Mouse (Mus musculus) layer of hippocampus, postnatal 14 days (tissue): ENCODE measurements around the gene Shd. TPM values are rescaled to one million over a fixed set of nuclear protein-coding genes. Genes with fewer than 3 reads are reported as not detected.

Experiments used
- DNase-seq, 2 experiments: peaks; one replicate each; pipeline ENCODE4 v3.0.0; 2021 to 2022; ENCODE audit warnings: low spot score in 2 of 2, mixed read lengths in 1 of 2
- total RNA-seq, 2 experiments: library from RNA; stranded (reverse); gene quantifications; 2 replicates each; pipeline ENCODE4 v1.2.3; 2021

The Shd gene
- total RNA-seq, 2 experiments from 2014 or later: 38.9 to 44.9 TPM

GRCm38 (mm10) chr17:56005415-56006061 is 35.3 kb downstream of the Shd start, which contains the start of the genes Stap2 and Mpnd:
Gene Stap2, minus strand, starts transcription at chr17:56005584.
Gene Mpnd, plus strand, starts transcription at chr17:56005711.
- no peak for DNase-seq

DNA sequence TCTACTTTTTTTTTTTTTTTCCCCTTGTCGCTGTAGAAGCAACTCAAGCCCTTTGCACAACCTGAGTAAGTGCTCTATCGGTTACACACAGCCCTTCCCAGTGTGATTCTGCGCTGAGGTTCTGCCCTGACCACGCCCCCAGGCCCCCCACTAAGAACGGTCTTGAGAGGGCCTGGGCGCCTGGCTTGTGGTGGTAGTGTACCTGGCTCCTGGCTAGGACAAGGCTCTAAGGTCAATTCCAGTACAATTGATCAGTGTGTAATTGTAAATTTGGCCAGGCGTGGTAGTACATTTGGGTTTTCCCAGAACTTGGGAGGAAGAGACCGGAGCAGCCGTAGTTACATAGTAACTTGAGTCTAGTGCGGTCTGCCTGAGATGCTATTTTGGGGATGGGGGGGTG is 36.7 kb downstream of the Shd start:
- DNase-seq: no peak

GRCm38 (mm10) chr17:56007444-56008355 is 37.4 kb downstream of the Shd start:
- DNase-seq: no peak

- peak; percentile 92 to 97 for DNase-seq
These were observed 38.3 kb downstream of the Shd start for GRCm38 (mm10) chr17:56008356-56009087.

- peak; percentile 93 to 94 for DNase-seq
These were observed 39.1 kb downstream of the Shd start for GRCm38 (mm10) chr17:56009088-56009961.

DNA sequence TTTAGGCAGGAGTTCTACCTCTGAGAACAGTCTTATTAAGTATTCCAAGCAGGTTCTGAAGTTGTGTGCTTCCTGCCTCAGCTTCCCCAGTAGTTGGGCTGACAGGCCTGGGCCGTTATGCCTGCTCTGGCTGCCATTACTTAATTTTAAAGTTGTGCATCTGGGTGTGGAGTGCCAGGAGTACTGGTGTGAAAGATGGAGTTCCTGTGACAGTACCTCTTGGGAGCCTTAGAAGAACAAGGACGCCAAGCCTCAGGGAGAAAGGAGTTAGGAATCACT is 39.6 kb downstream of the Shd start:
- no peak for DNase-seq

- no peak for DNase-seq
These were observed 40.0 kb downstream of the Shd start for GRCm38 (mm10) chr17:56010255-56010654.

DNA sequence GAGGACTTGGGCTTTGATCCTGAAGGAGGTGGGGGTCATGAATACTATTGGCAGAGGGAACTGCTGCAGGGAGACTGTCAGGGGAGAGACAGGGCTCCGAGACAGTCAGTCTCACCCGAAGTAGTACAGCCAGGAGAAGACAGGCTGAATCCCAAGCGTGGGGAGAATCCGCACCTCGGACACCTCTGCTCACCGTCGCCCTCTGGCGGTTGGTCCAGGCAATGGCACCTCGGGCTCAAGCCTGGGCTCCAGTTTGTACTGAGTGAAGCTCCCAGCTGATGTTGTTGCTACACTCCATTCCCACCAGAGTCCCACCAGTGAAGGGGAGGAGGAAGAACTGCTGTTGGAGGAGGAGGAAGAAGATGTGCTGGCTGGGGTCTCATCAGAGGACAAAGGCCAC is 40.4 kb downstream of the Shd start:
- DNase-seq: peak in 1 of 2 experiments; percentile 71

DNA sequence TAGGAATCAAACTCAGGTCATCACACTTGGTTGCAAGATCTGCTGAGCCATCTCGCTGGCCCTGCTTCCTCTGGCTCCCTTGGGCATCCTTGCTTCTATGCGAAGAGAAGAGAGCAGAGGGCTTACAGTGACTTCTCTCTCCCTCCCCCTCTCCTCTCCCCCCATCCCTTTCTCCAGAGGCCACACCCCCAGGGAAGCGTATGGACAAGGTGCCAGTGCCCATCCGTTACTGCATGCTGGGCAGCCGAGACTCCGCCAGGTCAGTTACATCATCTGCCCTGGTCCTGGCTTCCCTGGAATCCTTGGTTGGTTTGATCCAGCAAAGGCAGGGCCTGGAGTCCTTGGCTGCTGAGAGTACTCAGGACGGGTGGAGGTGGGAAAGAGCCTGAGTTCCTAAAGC is 41.2 kb downstream of the Shd start:
- no peak for DNase-seq

DNA sequence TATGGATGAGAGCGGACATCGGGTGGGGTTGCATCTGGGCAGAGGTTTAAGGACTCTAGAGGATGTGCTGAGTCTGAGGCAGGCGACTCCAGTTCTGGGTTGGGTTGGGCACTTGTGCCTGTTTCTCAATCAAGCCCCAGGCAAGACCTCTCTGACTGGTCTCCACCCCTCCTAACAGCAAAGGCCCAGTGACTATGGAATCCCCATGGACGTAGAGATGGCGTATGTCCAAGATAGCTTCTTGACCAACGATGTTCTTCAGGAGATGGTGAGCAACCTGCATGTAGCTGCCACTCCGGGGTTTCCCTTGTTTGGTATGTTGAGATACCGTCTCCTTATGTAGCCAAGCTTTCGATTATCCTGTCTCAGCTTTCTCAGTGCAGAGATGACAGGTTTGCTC is 45.0 kb downstream of the Shd start:
- DNase-seq: no peak

- DNase-seq: no peak
These were observed 46.1 kb downstream of the Shd start for GRCm38 (mm10) chr17:56016382-56016781.

DNA sequence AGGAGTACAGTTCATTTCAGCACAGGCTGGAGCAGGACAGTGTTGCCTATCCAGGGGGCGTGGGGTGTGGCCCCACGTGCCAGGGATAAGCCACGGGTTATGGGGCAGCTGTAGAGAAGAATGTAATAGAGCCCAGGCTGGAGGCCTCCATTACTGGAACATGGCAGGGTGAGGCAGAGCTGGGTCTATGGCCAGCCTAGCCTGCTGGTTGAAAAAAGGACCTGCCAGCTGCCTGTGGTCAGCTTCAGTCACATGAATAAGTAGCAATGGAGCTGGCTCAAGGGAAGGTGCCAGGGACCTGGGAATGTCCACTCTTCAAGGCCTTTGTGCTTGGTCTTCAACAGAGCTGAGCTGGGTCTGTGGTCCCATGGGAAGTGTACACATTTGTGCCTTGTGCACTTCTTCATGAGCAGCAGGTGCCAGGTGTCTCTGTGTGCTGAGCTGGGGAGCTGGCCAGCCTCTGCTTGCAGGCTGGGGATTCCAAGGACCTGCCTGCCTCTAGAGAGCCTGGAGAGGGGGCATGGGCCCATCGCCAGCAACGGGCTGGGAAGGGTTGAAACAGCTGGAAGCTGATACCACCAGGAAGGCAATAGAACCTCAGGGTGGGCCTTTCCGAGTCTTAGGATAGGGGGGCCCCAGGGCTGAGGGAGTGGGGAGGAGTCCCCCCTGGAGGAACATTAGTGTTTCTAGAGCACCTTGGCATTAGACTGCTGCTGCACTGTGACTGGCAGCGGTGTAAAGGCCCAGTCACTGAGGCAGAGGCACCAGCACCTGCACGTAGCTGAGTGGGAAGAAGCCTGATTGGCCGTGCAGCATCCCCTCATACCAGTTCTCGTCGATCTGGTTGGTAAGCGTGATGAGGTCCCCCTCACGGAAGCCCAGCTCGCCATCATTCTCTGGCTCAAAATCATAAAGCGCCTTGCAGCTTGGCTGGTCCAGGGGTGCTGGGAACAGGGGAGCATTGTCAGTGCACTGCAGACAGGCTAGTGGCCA is 46.8 kb downstream of the Shd start:
- no peak for DNase-seq

DNA sequence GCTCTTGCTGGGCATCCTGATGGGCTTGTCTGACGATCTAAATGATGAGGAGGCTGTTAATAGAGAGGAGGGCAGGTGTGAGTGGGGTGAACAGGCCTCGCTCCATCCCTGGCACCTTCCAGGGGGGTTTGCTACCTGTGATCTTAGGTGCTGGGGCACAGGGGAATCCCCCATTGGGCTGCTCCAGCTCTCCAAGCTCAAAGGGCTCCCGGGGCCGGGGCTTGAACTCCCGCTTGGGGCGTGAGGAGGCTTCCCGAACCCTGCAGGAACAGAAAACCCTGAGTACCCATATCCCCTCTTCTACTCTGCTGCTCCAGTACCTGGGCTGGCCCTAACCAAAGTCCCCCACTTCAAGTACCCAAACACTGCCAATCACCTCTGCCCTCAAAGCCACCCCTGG is 47.6 kb downstream of the Shd start:
- DNase-seq: no peak

DNA sequence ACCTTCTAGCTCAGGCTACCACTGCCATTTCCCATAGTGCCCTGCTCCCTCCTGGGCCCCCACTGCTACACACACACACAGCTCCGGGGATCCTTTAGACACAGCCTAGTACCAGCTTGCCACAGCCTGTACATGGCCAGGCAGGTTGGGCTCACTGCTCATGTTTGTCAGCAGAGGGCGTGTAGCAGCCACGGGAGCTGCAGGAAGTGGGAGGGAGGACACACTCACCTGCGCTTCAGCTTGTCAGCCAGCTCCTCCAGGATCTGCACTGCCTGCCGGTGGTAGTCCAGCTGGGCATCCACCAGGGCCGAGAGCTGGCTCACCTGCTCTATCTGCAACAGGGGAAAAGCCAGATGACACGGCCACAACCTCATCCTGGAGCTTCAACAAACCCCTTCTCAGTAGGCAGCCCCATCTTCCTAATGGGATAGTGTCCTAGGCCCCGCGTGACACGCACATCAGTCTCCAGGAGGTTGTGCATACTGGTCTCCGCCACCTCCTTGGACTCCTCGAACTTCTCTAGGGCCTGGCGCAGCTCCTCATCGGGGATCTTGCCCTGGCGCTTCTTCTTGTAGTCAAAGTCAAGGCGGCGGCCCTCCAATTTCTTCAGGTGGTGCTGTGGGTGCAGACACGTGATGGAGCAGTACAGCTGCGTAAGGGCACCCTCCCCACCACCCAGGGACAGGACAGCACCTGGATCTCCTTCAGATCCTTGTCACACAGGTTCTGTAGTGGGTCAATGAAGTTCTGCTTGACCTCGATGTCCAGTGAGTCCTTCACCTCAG is 48.3 kb downstream of the Shd start:
- DNase-seq: peak in 1 of 2 experiments; percentile 63

GRCm38 (mm10) chr17:56020400-56021084 is 50.3 kb downstream of the Shd start:
- DNase-seq: no peak

DNA sequence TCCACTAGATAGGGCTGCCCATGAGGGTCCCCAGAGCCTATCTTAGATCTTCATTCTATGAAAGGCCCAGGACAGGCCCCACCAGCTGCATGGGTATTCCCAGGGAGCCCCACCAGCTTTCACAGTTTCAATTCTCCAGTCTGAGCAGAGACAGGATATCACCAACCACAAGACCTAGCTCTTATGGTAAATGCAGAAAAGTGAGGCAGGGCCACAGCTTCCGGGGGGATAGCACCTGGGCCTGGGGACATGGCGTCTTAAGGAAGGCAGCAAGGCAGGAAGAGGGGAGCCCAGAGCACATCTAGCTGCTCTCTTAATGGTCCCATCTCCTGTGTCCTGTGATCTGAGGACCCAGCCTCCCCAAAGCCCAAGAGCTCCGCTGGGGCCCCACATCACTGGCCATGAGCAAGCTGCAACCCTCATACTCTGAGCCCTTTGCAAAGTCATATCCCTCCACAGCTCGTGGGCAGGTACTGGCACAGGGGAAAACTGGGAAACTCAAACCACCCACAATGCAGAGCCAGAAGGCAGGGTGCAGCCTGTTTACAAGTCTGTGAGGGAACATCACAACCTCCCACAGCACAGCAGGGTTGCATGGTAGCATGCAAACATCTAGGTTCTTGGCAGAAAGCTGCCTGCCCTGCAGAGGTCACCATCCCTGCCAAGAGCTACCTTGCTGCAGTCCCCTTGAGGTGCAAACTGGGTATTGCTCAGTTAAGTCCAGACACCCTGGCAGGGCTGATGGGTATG is 51.1 kb downstream of the Shd start:
- peak in 1 of 2 experiments; percentile 79 for DNase-seq
